Mouse (Mus musculus) limb, embryonic 15.5 days (tissue): ENCODE measurements at regions not wholly inside any gene's neighbourhood (a gene's known extent, or its start where the extent isn't known, plus 50 kb on each side); places are given as distances from the start of the nearest gene placed in this dataset.

Experiments
- ATAC-seq: fragments of 200-750 bp; cut with Nextera tagmentation; 2 replicates; pipeline ENCODE4 v1.8.0; 2017; ENCODE audit warnings: low read depth, moderate TSS enrichment; ENCODE audit not compliant: insufficient number of reproducible peaks, low FRiP score, low TSS enrichment
- H3K27ac ChIP-seq: fragments of 300-500 bp; sonication (generic); 2 replicates; pipeline ENCODE4 v1.5.1; 2015; ENCODE audit warnings: moderate library complexity, mild to moderate bottlenecking, inconsistent platforms
- H3K27me3 ChIP-seq: fragments of 300-500 bp; sonication (generic); 2 replicates; pipeline ENCODE4 v1.6.1; 2015; ENCODE audit warnings: inconsistent platforms
- H3K36me3 ChIP-seq: fragments of 300-500 bp; sonication (generic); 2 replicates; pipeline ENCODE4 v1.6.1; 2015; ENCODE audit warnings: inconsistent platforms
- H3K4me1 ChIP-seq: fragments of 300-500 bp; sonication (generic); 2 replicates; pipeline ENCODE4 v1.6.1; 2015; ENCODE audit warnings: inconsistent platforms
- H3K4me2 ChIP-seq: fragments of 300-500 bp; sonication (generic); 2 replicates; pipeline ENCODE4 v1.6.1; 2015; ENCODE audit warnings: mild to moderate bottlenecking, inconsistent platforms
- H3K4me3 ChIP-seq: fragments of 300-500 bp; sonication (generic); 2 replicates; pipeline ENCODE4 v1.5.1; 2015; ENCODE audit warnings: mild to moderate bottlenecking, inconsistent platforms
- H3K9ac ChIP-seq: fragments of 300-500 bp; sonication (generic); 2 replicates; pipeline ENCODE4 v1.6.1; 2015; ENCODE audit warnings: inconsistent platforms
- H3K9me3 ChIP-seq: fragments of 300-500 bp; sonication (generic); 2 replicates; pipeline ENCODE4 v1.6.1; 2016; ENCODE audit warnings: inconsistent platforms
- WGBS: fragments of 180-500 bp; shearing (Covaris S2); methylation state at CpG from one replicate; pipeline ENCODE4 v1.1.7; 2015; 5-methylcytosine and 5-hydroxymethylcytosine counted together

DNA sequence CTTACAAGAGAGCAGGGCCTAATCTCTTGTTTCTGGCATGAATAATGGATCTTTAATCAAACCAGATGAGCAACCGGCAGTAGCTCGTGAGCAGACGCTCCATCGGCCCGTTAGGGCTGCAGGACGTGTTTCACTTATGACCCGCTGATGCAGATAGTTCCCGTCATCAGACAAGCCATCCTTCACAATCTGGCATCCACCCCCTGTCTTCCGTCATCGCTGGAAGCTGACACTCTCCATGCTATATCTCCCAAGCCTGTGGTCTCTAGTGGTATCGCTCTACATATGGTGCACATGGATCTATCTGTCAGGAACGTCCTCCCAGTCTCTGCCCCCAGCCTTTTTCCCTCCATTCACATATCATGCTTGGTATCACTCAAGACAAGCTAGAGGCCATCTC lies 137.0 kb downstream of the Hlx start:
- H3K9me3 ChIP-seq = no peaks in the 10 kb centered on the region
- WGBS = 58% methylated on average over 12 of the region's 12 CpGs
- peaks cover 19% of the 10 kb centered on the region for H3K4me1 ChIP-seq
- no peak for ATAC-seq
- H3K27me3 ChIP-seq = peaks cover 4% of the 10 kb centered on the region; the same call in 1 of the 2 replicates
- H3K36me3 ChIP-seq = no peaks in the 10 kb centered on the region
- H3K27ac ChIP-seq = no peak overlapping the region
- H3K4me2 ChIP-seq = no peak overlapping the region
- no peak overlapping the region for H3K4me3 ChIP-seq
- no peak overlapping the region for H3K9ac ChIP-seq

DNA sequence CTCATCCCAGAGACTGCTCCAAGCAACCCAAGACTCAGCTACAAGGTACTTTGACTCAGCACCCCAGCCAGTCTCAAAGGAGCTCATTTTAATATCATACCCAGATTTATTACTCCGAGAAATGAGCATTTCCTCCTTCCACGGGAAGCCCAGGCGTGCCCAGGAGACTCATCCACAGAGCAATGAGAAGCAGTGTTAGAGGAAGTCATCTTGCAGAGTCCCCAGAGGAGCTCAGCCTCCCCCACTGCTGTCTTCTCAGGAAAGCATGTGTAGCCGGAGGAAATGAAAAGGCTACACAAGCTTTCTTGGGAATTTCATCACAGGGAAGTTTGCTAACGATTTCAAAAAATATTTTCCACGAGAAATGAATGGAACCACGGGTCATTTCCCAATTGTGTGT lies 141.8 kb downstream of the Hlx start:
- Histone ChIP-seq H3K9ac (no peak overlapping the region), H3K27ac (no peak overlapping the region), H3K9me3 (no peaks in the 10 kb centered on the region), H3K4me1 (peaks cover 19% of the 10 kb centered on the region), H3K4me2 (no peak overlapping the region), H3K27me3 (peaks cover 4% of the 10 kb centered on the region; the same call in 1 of the 2 replicates), H3K36me3 (no peaks in the 10 kb centered on the region), H3K4me3 (no peak overlapping the region)
- 49% methylated on average over 7 of the region's 7 CpGs for WGBS
- ATAC-seq = no peak

DNA sequence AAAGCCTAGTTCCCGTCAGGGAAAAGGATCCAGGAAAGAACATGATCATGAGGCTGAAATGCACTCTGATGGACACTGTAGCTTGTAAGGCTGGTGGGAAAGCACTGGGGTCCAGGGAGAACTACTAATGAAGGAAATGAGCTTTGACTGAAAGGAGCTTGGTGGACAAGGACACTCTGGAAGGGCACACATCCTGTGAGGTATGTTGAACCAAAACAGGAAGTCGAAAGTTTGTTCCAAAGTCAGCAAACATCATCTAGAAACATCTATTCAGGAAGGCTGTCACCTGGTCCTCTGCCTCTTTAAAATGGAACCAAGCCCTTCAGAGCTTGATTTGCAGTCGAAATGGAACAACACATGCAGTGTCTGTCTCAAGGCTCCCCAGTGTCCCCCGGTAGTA lies 143.1 kb downstream of the Hlx start:
- peaks cover 9% of the 10 kb centered on the region; the same call in 1 of the 2 replicates for H3K4me1 ChIP-seq
- ATAC-seq = no peak

DNA sequence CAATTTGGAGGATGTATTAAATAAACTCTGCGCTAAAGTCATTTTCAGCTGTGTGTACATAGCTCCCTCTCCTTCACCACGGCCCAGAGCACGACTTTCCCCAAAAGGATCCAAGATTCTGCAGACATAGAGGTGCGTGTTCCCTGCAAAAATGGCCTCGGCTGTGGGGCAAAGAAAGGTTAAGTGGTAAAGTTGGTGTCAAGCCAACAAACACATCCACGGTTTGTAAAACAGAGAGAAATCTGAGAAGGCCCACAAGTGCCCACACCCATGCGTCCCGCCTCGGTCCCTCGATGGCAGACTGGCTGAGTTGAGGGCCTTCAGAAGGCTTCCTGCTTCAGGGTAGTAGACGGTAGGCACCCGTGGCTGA lies 147.9 kb downstream of the Hlx start:
- Histone ChIP-seq H3K27me3 (no peaks in the 10 kb centered on the region), H3K36me3 (no peaks in the 10 kb centered on the region), H3K27ac (no peak overlapping the region), H3K4me2 (no peak overlapping the region), H3K9me3 (no peaks in the 10 kb centered on the region), H3K4me1 (peaks cover 10% of the 10 kb centered on the region; the same call in 1 of the 2 replicates), H3K4me3 (no peak overlapping the region), H3K9ac (no peak overlapping the region)
- WGBS = 48% methylated on average over 12 of the region's 12 CpGs
- no peak for ATAC-seq

More for the DNA sequence above, 143.1 kb downstream of the Hlx start:
- H3K9ac ChIP-seq = no peak overlapping the region
- H3K4me2 ChIP-seq = no peak overlapping the region
- H3K9me3 ChIP-seq = no peaks in the 10 kb centered on the region
- peaks cover 4% of the 10 kb centered on the region; the same call in 1 of the 2 replicates for H3K27me3 ChIP-seq
- WGBS = 75% methylated on average over 4 of the region's 4 CpGs
- H3K36me3 ChIP-seq = no peaks in the 10 kb centered on the region
- no peak overlapping the region for H3K4me3 ChIP-seq
- no peak overlapping the region for H3K27ac ChIP-seq

DNA sequence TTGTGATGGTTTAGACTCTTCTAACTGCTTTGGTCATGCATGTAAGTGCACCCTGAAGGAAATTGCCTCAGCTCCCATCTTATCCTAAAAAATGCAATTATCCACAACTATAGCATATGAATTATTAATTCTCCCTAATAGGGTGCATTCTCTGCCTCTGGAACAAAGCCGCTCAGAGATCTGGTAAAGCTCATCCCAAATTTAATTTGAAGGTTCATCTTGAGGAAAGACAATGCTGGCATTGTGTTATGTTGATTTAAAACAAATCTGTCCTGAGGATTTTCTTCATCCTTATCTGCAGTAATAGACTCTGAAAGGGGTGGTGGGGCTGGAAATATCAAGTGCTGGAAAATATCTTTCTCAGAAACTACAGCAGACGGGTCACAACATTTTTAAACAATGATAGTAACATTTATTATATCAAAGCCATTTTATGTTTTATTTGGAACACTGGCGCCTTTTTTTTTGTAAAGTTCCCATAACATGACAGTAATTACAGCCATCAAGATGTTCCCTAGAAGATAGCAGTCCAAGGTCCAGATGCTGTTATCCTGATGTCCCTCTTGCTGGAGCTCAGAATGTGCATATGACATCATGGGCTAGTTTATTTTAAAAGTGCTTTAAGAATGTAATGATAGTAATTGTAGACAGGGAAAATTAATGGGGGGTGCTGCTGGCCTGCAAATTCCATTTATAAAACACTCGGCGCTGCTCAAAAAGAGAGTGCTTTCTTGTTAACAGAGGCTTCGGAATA lies 148.5 kb downstream of the Hlx start:
- no peak for ATAC-seq
- 72% methylated on average over 6 of the region's 6 CpGs for WGBS
- H3K27me3 ChIP-seq = no peaks in the 10 kb centered on the region
- H3K4me3 ChIP-seq = no peak overlapping the region
- peaks cover 10% of the 10 kb centered on the region; the same call in 1 of the 2 replicates for H3K4me1 ChIP-seq
- no peak overlapping the region for H3K9ac ChIP-seq
- H3K27ac ChIP-seq = no peak overlapping the region
- no peaks in the 10 kb centered on the region for H3K36me3 ChIP-seq
- H3K4me2 ChIP-seq = no peak overlapping the region
- H3K9me3 ChIP-seq = no peaks in the 10 kb centered on the region

DNA sequence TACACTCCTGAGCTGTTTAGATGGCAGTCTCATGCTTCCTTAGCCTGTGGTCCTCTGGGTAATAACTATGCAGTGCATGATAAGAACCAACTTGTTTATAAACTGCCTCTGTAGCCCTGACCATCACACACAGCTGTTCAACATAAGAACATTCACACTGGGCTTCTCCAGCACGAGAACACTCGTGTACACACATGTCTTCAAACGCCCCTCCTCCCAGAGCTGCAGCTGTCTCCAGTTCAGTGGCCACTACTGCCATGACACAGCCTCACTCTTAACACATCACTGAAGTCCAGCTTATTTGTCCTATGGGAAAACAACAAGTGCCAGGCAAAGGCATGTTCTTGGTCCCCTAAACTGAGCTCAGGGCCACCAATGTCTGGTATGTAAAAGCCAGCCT lies 152.9 kb downstream of the Hlx start:
- Histone ChIP-seq H3K4me1 (peaks cover 10% of the 10 kb centered on the region; the same call in 1 of the 2 replicates), H3K36me3 (no peaks in the 10 kb centered on the region), H3K9ac (no peak overlapping the region), H3K27me3 (no peaks in the 10 kb centered on the region), H3K9me3 (no peaks in the 10 kb centered on the region), H3K27ac (no peak overlapping the region), H3K4me3 (no peak overlapping the region), H3K4me2 (no peak overlapping the region)
- no peak for ATAC-seq
- 76% methylated on average over 3 of the region's 3 CpGs for WGBS

DNA sequence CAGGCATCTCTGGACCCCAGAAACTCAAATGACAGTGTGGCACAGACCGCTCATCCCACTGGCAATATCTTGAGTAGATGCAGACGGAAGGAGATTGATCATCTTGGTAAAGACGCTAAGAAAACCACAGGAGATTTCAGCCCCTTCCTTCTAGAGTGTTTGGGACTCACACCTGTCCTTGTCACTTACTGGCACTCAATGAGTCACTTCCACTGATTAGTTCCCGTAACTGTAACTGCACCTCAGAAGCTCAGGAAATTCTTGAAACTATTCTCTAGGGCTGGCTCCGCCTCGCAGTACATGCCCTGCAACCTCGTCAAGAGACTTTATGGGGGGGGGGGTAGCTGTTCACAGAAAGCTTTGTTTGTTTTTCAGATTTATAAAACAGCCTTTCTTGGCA lies 155.9 kb downstream of the Hlx start:
- no peak for ATAC-seq
- Histone ChIP-seq H3K9me3 (no peaks in the 10 kb centered on the region), H3K36me3 (no peaks in the 10 kb centered on the region), H3K27me3 (no peaks in the 10 kb centered on the region), H3K9ac (no peak overlapping the region), H3K27ac (no peak overlapping the region), H3K4me2 (no peak overlapping the region), H3K4me1 (peaks cover 4% of the 10 kb centered on the region; the same call in 1 of the 2 replicates), H3K4me3 (no peak overlapping the region)
- WGBS = 56% methylated on average over 7 of the region's 7 CpGs

DNA sequence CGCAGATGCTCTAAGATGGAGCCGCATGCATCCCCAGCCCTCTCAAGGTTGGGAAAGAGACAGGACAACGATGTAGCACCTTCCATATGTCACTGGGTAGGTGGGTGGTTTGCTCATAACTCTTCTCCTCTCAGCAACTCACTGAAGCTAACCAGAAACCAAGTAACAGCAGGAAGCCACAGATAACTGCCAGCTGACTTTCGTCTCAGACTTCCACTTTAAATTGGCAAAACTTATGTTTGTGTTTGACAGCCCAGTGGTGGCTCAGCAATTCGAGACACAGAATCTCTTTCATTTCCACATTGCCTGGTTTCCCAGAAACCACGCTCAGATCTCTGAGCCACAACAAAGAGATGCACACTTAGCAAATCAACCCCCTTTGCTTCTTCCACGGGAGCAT lies 159.1 kb downstream of the Hlx start:
- Histone ChIP-seq H3K9me3 (no peaks in the 10 kb centered on the region), H3K4me2 (no peak overlapping the region), H3K27me3 (no peaks in the 10 kb centered on the region), H3K4me1 (no peaks in the 10 kb centered on the region), H3K4me3 (no peak overlapping the region), H3K27ac (no peak overlapping the region), H3K9ac (no peak overlapping the region), H3K36me3 (no peaks in the 10 kb centered on the region)
- WGBS = 59% methylated on average over 7 of the region's 7 CpGs
- no peak for ATAC-seq

DNA sequence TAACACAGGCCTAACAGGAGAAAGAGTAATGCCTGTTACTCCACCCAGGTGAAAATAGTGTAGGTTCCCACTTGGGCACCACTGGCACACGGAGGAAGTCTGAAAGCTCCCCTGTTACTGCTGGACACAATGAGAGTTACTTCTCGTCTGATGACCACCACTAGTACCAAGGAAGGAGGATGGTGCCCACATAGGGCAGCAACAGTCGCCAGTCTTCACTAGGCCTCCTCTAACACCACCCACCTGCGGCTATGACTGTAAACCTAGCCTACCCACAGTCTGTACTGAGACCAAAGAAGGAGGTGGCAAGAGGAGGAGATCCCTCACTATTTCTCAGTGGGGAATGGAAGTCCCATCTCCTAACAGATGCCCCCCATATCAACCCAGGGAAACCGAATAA lies 161.7 kb downstream of the Hlx start:
- H3K27ac ChIP-seq = no peak overlapping the region
- WGBS = 82% methylated on average over 5 of the region's 5 CpGs
- no peaks in the 10 kb centered on the region for H3K27me3 ChIP-seq
- H3K4me3 ChIP-seq = no peak overlapping the region
- no peak for ATAC-seq
- H3K36me3 ChIP-seq = no peaks in the 10 kb centered on the region
- no peak overlapping the region for H3K9ac ChIP-seq
- no peak overlapping the region for H3K4me2 ChIP-seq
- H3K4me1 ChIP-seq = no peaks in the 10 kb centered on the region
- no peaks in the 10 kb centered on the region for H3K9me3 ChIP-seq

DNA sequence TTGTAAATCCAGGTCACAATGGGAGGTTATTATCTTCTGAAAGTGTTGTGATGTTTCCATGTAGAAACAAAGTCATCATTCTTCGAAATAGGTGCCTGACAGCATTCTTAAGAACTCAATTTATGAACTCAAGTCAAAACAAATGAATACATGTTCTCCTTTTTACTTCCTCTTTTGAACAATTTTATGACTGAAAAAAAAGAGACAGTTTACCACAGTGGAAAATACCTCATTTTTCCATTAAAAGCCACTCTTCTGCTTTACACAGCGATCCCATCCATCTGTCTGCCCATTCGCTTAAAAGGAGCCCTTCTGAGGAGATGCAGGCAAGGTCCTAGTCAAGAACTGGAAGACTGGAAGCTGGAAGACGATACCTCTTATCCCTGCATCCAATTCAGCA lies 169.5 kb downstream of the Hlx start:
- no peak overlapping the region for H3K27ac ChIP-seq
- H3K9ac ChIP-seq = no peak overlapping the region
- WGBS = 81% methylated on average over 4 of the region's 4 CpGs
- H3K4me1 ChIP-seq = no peaks in the 10 kb centered on the region
- ATAC-seq = no peak
- H3K36me3 ChIP-seq = no peaks in the 10 kb centered on the region
- no peaks in the 10 kb centered on the region for H3K9me3 ChIP-seq
- H3K4me3 ChIP-seq = no peak overlapping the region
- H3K4me2 ChIP-seq = no peak overlapping the region
- no peaks in the 10 kb centered on the region for H3K27me3 ChIP-seq

DNA sequence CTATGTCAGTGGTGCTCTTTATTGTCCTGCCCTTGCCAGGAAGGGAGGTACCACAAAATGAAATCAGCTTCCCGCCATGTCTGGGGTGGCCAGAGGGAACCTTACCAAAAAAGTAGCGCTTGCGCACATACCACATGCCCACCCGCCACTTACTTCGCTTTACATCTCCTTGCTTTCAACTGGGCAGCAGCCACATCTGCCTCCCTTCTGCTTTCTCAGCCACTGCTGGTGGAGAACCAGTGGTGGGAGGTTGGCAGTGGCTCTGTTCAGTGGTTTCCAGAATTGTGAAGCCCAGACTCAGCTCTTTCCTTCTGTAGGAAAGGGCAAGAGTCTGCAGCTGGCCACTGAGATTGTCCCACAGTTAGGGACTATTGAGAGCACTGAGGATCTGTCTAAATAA lies 170.2 kb downstream of the Hlx start:
- WGBS = 93% methylated on average over 5 of the region's 5 CpGs
- Histone ChIP-seq H3K9ac (no peak overlapping the region), H3K27me3 (no peaks in the 10 kb centered on the region), H3K4me2 (no peak overlapping the region), H3K36me3 (no peaks in the 10 kb centered on the region), H3K9me3 (no peaks in the 10 kb centered on the region), H3K4me1 (no peaks in the 10 kb centered on the region), H3K27ac (no peak overlapping the region), H3K4me3 (no peak overlapping the region)
- ATAC-seq = no peak

DNA sequence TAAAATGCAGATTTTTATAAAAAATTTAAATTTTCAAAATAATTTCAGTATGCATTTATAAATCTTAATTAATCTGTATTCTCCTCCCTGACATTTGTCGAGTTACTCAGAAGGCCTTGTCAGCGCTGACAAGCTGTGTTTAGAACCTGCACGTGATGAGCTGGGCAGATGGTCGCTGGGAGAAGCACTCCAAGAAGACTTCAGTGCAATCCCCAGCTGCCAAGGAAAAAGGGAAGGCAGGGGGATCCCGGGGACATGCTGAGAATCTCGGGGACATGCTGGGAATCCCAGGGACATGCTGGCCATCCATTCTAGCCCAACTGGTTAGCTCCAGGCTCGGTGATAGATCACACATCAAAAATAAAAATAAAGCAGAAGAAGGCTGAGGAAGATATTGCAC lies 172.9 kb downstream of the Hlx start:
- H3K9me3 ChIP-seq = no peaks in the 10 kb centered on the region
- no peaks in the 10 kb centered on the region for H3K36me3 ChIP-seq
- 71% methylated on average over 7 of the region's 7 CpGs for WGBS
- H3K9ac ChIP-seq = no peak overlapping the region
- no peaks in the 10 kb centered on the region for H3K27me3 ChIP-seq
- H3K4me2 ChIP-seq = no peak overlapping the region
- no peaks in the 10 kb centered on the region for H3K4me1 ChIP-seq
- ATAC-seq = no peak
- no peak overlapping the region for H3K27ac ChIP-seq
- no peak overlapping the region for H3K4me3 ChIP-seq

DNA sequence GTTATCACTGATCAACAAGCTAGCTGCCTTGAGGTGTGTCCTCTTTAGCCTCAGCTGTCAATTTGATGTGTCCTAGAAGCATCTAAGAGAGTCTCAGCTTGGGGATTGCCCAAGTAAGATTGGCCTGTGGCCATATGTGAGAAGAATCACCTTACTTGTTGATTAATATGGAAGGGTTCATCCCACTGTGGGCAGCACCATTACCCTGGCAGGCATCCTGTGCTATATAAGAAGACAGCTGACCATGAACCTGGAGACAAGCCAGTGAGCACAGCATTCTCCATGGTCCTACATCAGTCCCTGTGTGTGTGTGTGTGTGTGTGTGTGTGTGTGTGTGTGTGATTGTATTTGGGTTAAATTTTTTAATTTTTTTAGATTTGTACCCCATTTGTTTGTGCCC lies 178.6 kb downstream of the Hlx start:
- H3K9me3 ChIP-seq = no peaks in the 10 kb centered on the region
- no peak overlapping the region for H3K4me3 ChIP-seq
- H3K27me3 ChIP-seq = 0 out of 2 replicates have a peak, but pooled peaks cover under 1% of the 10 kb centered on the region
- no peaks in the 10 kb centered on the region for H3K36me3 ChIP-seq
- peaks cover 10% of the 10 kb centered on the region for H3K4me1 ChIP-seq
- ATAC-seq = no peak
- H3K4me2 ChIP-seq = no peak overlapping the region
- no peak overlapping the region for H3K9ac ChIP-seq
- no peak overlapping the region for H3K27ac ChIP-seq
